Mouse (Mus musculus) embryonic facial prominence, embryonic 12.5 days (tissue): ENCODE results near the gene Afmid. TPM values are rescaled to one million over a fixed set of nuclear protein-coding genes. Genes with fewer than 3 reads are reported as not detected.
A peak's percentile ranks its signal among the peaks of the same experiment; 100 is the strongest.

Experiments
- ATAC-seq: fragments of 200-750 bp; cut with Nextera tagmentation; 2 replicates; pipeline ENCODE4 v1.8.0; 2017; ENCODE audit not compliant: insufficient number of reproducible peaks, insufficient read depth, low FRiP score, low TSS enrichment
- H3K27ac ChIP-seq: fragments of 300-500 bp; sonication (generic); 2 replicates; pipeline ENCODE4 v1.5.1; 2016; ENCODE audit warnings: mild to moderate bottlenecking
- H3K27me3 ChIP-seq: fragments of 300-500 bp; sonication (generic); 2 replicates; pipeline ENCODE4 v1.6.1; 2016; ENCODE audit warnings: mild to moderate bottlenecking, moderate library complexity
- H3K36me3 ChIP-seq: fragments of 300-500 bp; sonication (generic); 2 replicates; pipeline ENCODE4 v1.6.1; 2016; ENCODE audit warnings: mild to moderate bottlenecking
- H3K4me1 ChIP-seq: fragments of 300-500 bp; sonication (generic); 2 replicates; pipeline ENCODE4 v1.6.1; 2016
- H3K4me2 ChIP-seq: fragments of 300-500 bp; sonication (generic); replicated peaks from 2 replicates; pipeline ENCODE4 v1.6.1; 2016; ENCODE audit warnings: mild to moderate bottlenecking, moderate library complexity
- H3K4me3 ChIP-seq: fragments of 300-500 bp; sonication (generic); 2 replicates; pipeline ENCODE4 v1.5.1; 2016; ENCODE audit warnings: mild to moderate bottlenecking
- H3K9ac ChIP-seq: fragments of 300-500 bp; sonication (generic); 2 replicates; pipeline ENCODE4 v1.6.1; 2016; ENCODE audit warnings: mild to moderate bottlenecking, moderate library complexity
- H3K9me3 ChIP-seq: fragments of 300-500 bp; sonication (generic); 2 replicates; pipeline ENCODE4 v1.6.1; 2016; ENCODE audit warnings: mild to moderate bottlenecking, moderate library complexity
- WGBS: fragments of 180-500 bp; shearing (Covaris S2); methylation state at CpG from one replicate; pipeline ENCODE4 v1.1.7; 2016; 5-methylcytosine and 5-hydroxymethylcytosine counted together
- polyA plus RNA-seq: library from polyadenylated mRNA; unstranded; fragments of >200 nt; fragmentation: Nextera tagmentation; extraction: Ambion mirVana; gene quantifications from 2 replicates; pipeline ENCODE4 v1.2.1, GENCODE M21; 2016

Gene Afmid
- polyA plus RNA-seq, 1 experiment from 2014 or later, result 4.9 TPM

DNA sequence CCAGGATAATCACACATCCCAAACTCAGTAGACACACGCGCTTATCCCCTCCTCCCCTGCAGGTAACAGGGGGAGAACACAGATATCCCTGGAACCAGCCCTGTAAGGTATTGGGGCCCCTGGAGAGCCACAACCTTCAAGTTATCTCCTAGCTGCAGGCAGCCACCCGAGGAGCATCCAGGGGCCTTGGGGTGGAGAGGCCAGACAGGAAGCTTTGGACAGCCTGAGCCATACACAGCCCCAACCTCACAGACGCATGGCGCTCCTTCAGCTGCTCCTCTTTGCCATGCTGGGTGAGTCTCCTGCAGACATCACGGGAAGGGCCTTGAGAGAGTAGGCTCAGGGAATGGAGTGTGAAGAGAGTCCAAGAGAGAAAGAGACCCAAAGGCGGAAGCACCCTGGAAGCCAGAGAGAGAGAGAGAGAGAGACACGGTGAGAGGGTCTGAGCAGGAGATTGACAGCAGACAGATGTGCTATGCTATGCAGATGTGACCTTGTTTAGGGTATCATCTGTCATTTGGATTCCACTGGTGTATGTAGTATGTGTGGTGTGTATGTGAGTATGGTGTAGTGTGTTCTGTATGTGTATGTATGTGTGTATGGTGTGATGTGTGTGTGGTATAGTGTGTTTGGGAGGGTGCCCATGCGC lies 28.1 kb upstream of the Afmid start, which contains the start of gene 6030468B19Rik:
TSS of gene 6030468B19Rik (plus strand) at position 150 of the 649 bp plus-strand sequence.
- Histone ChIP-seq H3K4me1 (peaks cover 9% of the 10 kb centered on the region), H3K36me3 (no peaks in the 10 kb centered on the region), H3K9ac (no peak within 1 kb of the TSS), H3K4me2 (no peak within 1 kb of the TSS), H3K27me3 (no peaks in the 10 kb centered on the region), H3K27ac (no peak within 1 kb of the TSS), H3K9me3 (no peaks in the 10 kb centered on the region), H3K4me3 (no peak within 1 kb of the TSS)
- 56% methylated on average over 9 of the region's 9 CpGs for WGBS
- no peak for ATAC-seq

DNA sequence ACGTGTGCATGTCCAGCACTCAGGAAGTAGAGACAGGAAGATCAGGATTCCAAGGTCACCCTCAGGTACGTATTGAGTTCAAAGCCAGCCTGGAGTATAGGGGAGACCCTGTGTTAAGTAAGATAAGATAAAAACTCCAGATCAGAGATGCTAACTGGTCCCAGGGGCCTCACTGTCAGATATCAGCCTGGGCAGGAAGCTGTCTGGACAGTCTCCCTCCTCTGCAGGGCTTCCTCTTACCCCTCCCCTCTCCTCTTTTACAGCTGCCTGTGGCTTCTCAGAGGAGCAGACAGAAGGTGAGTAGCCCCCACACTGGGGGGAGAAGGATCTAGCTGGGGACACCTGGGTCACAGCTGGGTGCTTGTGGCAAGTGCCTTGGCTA lies 27.6 kb upstream of the Afmid start:
- Histone ChIP-seq H3K9me3 (no peaks in the 10 kb centered on the region), H3K4me3 (no peak overlapping the region), H3K9ac (no peak overlapping the region), H3K27ac (no peak overlapping the region), H3K4me1 (peaks cover 8% of the 10 kb centered on the region; the same call in 1 of the 2 replicates), H3K27me3 (no peaks in the 10 kb centered on the region), H3K4me2 (no peak overlapping the region), H3K36me3 (no peaks in the 10 kb centered on the region)
- no peak for ATAC-seq
- 44% methylated on average over 2 of the region's 2 CpGs for WGBS

GRCm38 (mm10) chr11:117799174-117799573 lies 26.6 kb upstream of the Afmid start:
- Histone ChIP-seq H3K9ac (no peak overlapping the region), H3K27me3 (no peaks in the 10 kb centered on the region), H3K27ac (no peak overlapping the region), H3K36me3 (no peaks in the 10 kb centered on the region), H3K4me3 (no peak overlapping the region), H3K9me3 (no peaks in the 10 kb centered on the region), H3K4me1 (peaks cover 8% of the 10 kb centered on the region; the same call in 1 of the 2 replicates), H3K4me2 (no peak overlapping the region)
- no peak for ATAC-seq
- 67% methylated on average over 5 of the region's 5 CpGs for WGBS

- Histone ChIP-seq H3K9me3 (no peaks in the 10 kb centered on the region), H3K4me1 (peaks cover 8% of the 10 kb centered on the region; the same call in 1 of the 2 replicates), H3K27me3 (no peaks in the 10 kb centered on the region), H3K9ac (no peak overlapping the region), H3K4me3 (no peak overlapping the region), H3K36me3 (no peaks in the 10 kb centered on the region), H3K27ac (no peak overlapping the region), H3K4me2 (no peak overlapping the region)
- no peak for ATAC-seq
- WGBS, result 82% methylated on average over 7 of the region's 7 CpGs
Observed at GRCm38 (mm10) chr11:117800038-117800437, 25.7 kb upstream of the Afmid start.

DNA sequence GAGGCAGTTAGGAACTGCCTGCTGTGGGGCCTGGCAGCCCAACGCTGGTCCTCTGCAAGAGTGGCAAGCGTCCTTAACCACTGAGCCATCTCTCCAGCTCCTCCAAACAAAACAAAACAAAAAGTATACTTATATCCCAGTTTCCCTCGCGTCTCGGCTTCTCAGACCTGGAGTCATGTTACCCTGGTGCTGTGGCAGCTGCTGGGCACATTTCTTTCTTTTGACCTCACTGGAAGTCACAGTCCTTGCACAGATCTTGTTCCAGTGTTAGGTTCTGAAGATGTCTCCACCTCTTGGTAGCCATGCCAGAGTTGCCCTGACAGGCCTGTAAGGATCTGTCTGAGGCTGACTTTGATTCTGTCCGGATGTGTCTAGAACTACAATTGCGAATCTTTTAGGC lies 24.1 kb upstream of the Afmid start:
- no peaks in the 10 kb centered on the region for H3K36me3 ChIP-seq
- H3K4me1 ChIP-seq, result peaks cover 8% of the 10 kb centered on the region; the same call in 1 of the 2 replicates
- H3K4me2 ChIP-seq, result no peak overlapping the region

GRCm38 (mm10) chr11:117803166-117803688 lies 22.5 kb upstream of the Afmid start:
- Histone ChIP-seq H3K4me1 (0 out of 2 replicates have a peak, but pooled peaks cover 3% of the 10 kb centered on the region), H3K9me3 (no peaks in the 10 kb centered on the region), H3K9ac (no peak overlapping the region), H3K4me3 (no peak overlapping the region), H3K4me2 (no peak overlapping the region), H3K27ac (no peak overlapping the region), H3K27me3 (no peaks in the 10 kb centered on the region), H3K36me3 (no peaks in the 10 kb centered on the region)
- ATAC-seq, result no peak
- WGBS, result 98% methylated on average over 3 of the region's 3 CpGs

More for the DNA sequence above, 24.1 kb upstream of the Afmid start:
- ATAC-seq, result no peak
- Histone ChIP-seq H3K27me3 (no peaks in the 10 kb centered on the region), H3K27ac (no peak overlapping the region), H3K9ac (no peak overlapping the region), H3K4me3 (no peak overlapping the region), H3K9me3 (no peaks in the 10 kb centered on the region)
- WGBS, result 58% methylated on average over 7 of the region's 7 CpGs

GRCm38 (mm10) chr11:117806781-117807180 lies 18.9 kb upstream of the Afmid start:
- no peaks in the 10 kb centered on the region for H3K9me3 ChIP-seq
- H3K4me3 ChIP-seq, result no peak overlapping the region
- H3K27me3 ChIP-seq, result no peaks in the 10 kb centered on the region
- no peak for ATAC-seq
- no peak overlapping the region for H3K9ac ChIP-seq
- WGBS, result 92% methylated on average over 6 of the region's 6 CpGs
- no peak overlapping the region for H3K4me2 ChIP-seq
- peaks cover 12% of the 10 kb centered on the region for H3K4me1 ChIP-seq
- H3K36me3 ChIP-seq, result no peaks in the 10 kb centered on the region
- no peak overlapping the region for H3K27ac ChIP-seq

- H3K27me3 ChIP-seq, result no peaks in the 10 kb centered on the region
- ATAC-seq, result peak; percentile 32; the same call in 1 of the 2 replicates
- H3K36me3 ChIP-seq, result peaks cover 24% of the 10 kb centered on the region
- no peaks in the 10 kb centered on the region for H3K9me3 ChIP-seq
- H3K4me2 ChIP-seq, result peak within 1 kb of the TSS; percentile 100
- peaks cover 12% of the 10 kb centered on the region for H3K4me1 ChIP-seq
- under 1% methylated on average over 73 of the region's 75 CpGs for WGBS
- H3K27ac ChIP-seq, result 0 out of 2 replicates have a peak within 1 kb of the TSS, but pooled peaks have one; percentile 38
- H3K9ac ChIP-seq, result peak within 1 kb of the TSS; percentile 67
- H3K4me3 ChIP-seq, result peak within 1 kb of the TSS; percentile 78
Observed at GRCm38 (mm10) chr11:117809407-117810311, 16.1 kb upstream of the Afmid start, which contains the start of the genes Gm20708 and Syngr2. Gm20708 (plus strand) TSS chr11:117809668. Syngr2 (plus strand) TSS chr11:117809668.

GRCm38 (mm10) chr11:117810401-117811046 lies 15.2 kb upstream of the Afmid start:
- Histone ChIP-seq H3K4me3 (peak overlapping the region; percentile 78), H3K9ac (peak overlapping the region; percentile 67), H3K27me3 (no peaks in the 10 kb centered on the region), H3K36me3 (peaks cover 31% of the 10 kb centered on the region), H3K9me3 (no peaks in the 10 kb centered on the region), H3K27ac (0 out of 2 replicates have a peak overlapping the region, but pooled peaks have one; percentile 38), H3K4me2 (peak overlapping the region; percentile 100), H3K4me1 (peaks cover 12% of the 10 kb centered on the region)
- 1% methylated on average over 21 of the region's 21 CpGs for WGBS
- ATAC-seq, result peak; percentile 70

- H3K27me3 ChIP-seq, result no peaks in the 10 kb centered on the region
- no peaks in the 10 kb centered on the region for H3K9me3 ChIP-seq
- ATAC-seq, result no peak
- WGBS, result 80% methylated on average over 5 of the region's 5 CpGs
- H3K4me2 ChIP-seq, result no peak overlapping the region
- peaks cover 62% of the 10 kb centered on the region for H3K36me3 ChIP-seq
- peaks cover 12% of the 10 kb centered on the region for H3K4me1 ChIP-seq
- no peak overlapping the region for H3K4me3 ChIP-seq
- H3K9ac ChIP-seq, result no peak overlapping the region
- no peak overlapping the region for H3K27ac ChIP-seq
Observed at GRCm38 (mm10) chr11:117813867-117814266, 11.9 kb upstream of the Afmid start.

DNA sequence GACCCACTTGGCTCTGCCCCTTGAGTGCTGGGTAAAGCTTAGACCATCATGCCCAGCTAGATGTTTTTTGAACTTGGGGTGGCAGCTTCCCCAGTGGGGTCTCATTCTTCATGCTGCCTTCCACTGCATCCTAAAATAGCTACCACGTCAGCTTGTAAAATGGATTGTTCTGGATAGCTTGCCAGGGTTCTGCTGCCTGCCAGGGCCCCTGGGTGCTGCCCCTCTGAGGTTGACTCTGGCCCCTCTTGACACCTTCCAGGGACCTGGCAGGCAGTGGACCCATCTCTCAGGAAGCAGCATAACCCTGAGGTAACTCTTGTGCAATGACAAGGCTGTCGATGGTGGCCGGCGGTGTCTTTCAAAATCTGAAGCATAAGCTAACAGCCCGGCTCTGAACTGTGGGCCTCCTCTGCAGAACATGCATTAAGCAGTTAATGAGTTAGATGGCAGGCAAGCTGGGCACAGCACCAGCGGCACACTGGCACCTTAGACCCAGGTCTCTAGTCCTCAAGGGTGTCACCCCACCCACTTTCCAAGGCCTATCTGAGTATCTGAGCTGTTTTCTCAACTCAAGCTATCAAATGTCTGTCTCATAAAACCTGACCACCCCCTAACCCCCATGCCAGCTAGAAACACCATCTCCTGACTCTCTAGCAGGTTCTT lies 10.9 kb upstream of the Afmid start:
- H3K4me2 ChIP-seq, result no peak overlapping the region
- H3K27me3 ChIP-seq, result no peaks in the 10 kb centered on the region
- H3K36me3 ChIP-seq, result peaks cover 71% of the 10 kb centered on the region
- no peak for ATAC-seq
- H3K4me3 ChIP-seq, result no peak overlapping the region
- 94% methylated on average over 6 of the region's 6 CpGs for WGBS
- no peaks in the 10 kb centered on the region for H3K9me3 ChIP-seq
- no peak overlapping the region for H3K27ac ChIP-seq
- H3K4me1 ChIP-seq, result peaks cover 8% of the 10 kb centered on the region
- H3K9ac ChIP-seq, result no peak overlapping the region
